Mouse (Mus musculus) B cell, adult (primary cell): Measurements from ENCODE around the gene Hsd3b4. TPM values are rescaled to one million over a fixed set of nuclear protein-coding genes. Genes with fewer than 3 reads are reported as not detected.

Source experiments
- total RNA-seq: library from RNA; stranded (reverse); gene quantifications from 4 replicates; pipeline ENCODE4 v1.2.4, GENCODE M21; 2023; ENCODE audit not compliant: inconsistent age

Hsd3b4 gene
- not detected in 4 replicates for total RNA-seq

DNA sequence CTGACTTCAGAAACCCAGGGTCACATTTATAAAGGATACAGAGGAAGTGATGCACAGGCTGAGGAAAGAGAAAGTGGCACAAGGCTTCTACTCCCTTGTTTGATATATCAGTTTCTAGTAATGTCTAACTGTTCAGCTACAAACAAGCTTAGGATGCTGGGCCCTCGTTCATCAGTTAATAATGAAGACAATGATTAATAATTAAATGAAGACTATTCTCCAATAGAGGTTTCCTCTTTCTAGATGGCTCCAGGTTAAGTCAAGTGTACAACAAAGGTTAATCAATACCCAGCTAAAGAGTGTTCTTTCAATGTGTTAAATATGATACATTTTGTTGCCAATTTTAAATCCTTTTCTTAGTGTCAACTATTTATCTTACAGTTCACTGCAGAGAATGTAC is at the start of gene Hsd3b4:
Gene Hsd3b4 (minus strand): TSS at position 101 of the 400 bp plus-strand sequence.

GRCm38 (mm10) chr3:98457026-98457425 is 53.3 kb downstream of the Hsd3b4 start, which contains the start of gene Gm4450:
TSS of gene Gm4450 (minus strand) at chr3:98457126.

Other genes starting within 250 kb of the Hsd3b4 start
- gene Hmgcs2, start 230.1 kb downstream of the Hsd3b4 start, total RNA-seq: 0.21 TPM in 1 of 4 replicates, not detected in the others
- gene Phgdh, start 170.5 kb downstream of the Hsd3b4 start, total RNA-seq: 60.1 to 71.5 TPM (median 61.5 TPM) in 4 replicates
- gene Zfp697, start 128.1 kb downstream of the Hsd3b4 start, total RNA-seq: not detected in 4 replicates
- gene Gm4450, start 53.4 kb downstream of the Hsd3b4 start, total RNA-seq: not detected in 4 replicates
- not detected in 4 replicates for gene Gm10681, start 78.3 kb upstream of the Hsd3b4 start, total RNA-seq
- gene Hsd3b5, start 119.7 kb upstream of the Hsd3b4 start, total RNA-seq: not detected in 4 replicates
- 0.12 to 0.29 TPM (median 0.18 TPM) in 3 of 4 replicates, not detected in the other for gene Hsd3b2, start 214.0 kb upstream of the Hsd3b4 start, total RNA-seq